In the genomic region with DNA sequence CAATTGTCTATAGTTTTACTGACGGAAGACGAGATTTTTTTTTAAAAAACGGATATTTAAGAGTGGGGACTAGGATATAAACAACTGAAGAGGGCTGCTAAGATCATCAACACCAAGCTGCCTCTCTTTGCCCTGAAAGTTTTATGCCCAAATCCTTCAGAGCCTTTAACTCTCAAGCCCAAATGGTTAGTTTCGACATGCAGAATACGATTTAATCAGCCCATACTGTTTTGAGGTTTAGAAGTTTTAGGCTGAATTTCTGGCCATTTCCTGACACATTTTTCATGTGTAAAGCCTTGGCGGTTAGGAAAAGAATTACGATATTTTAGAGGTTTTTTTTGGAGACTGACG, we compare ENCODE assay signal across 8 mouse cellular contexts. TPM values are rescaled to one million over a fixed set of nuclear protein-coding genes. Genes with fewer than 3 reads are reported as not detected.
A peak's percentile ranks its signal among the peaks of the same experiment; 100 is the strongest.
DNase-seq lines count a peak whose midpoint lies in the region; ATAC-seq and TF ChIP-seq lines count a peak whose summit lies in the region.

No protein-coding gene starts in this region.

- no peak overlapping the region for H3K9ac ChIP-seq in heart, embryonic 15.5 days
- peak overlapping the region; percentile 92; the same call in 1 of the 2 replicates for H3K9ac ChIP-seq in hindbrain, embryonic 13.5 days
- peak overlapping the region; percentile 20; the same call in 1 of the 2 replicates for H3K9ac ChIP-seq in midbrain, embryonic 11.5 days (ENCODE audit: low read length)

- peak overlapping the region; percentile 69 for H3K4me2 ChIP-seq in heart, embryonic 15.5 days
- peak overlapping the region; percentile 66 for H3K4me2 ChIP-seq in hindbrain, embryonic 13.5 days
- H3K4me2 ChIP-seq in midbrain, embryonic 11.5 days: peak overlapping the region; percentile 64

- no peak for DNase-seq in heart, adult 11 months
- DNase-seq in midbrain, embryonic 11.5 days (ENCODE audit: low spot score, missing footprints): no peak
- no peak for DNase-seq in frontal cortex, postnatal 14 days (ENCODE audit: low spot score in 2 of 2)
- DNase-seq in gastrocnemius, adult 18-20 months (ENCODE audit: low spot score): no peak
- no peak for DNase-seq in adrenal gland, postnatal 4 days (ENCODE audit: low spot score in 2 of 2)

- H3K9me3 ChIP-seq in heart, embryonic 15.5 days (replicated peaks): no peaks in the 10 kb centered on the region
- no peaks in the 10 kb centered on the region for H3K9me3 ChIP-seq in hindbrain, embryonic 13.5 days
- H3K9me3 ChIP-seq in midbrain, embryonic 11.5 days (ENCODE audit: control insufficient read depth, low read length): no peaks in the 10 kb centered on the region

- TF ChIP-seq CTCF in bone marrow macrophage, adult 2 months (IDR thresholded peaks at IDR 0.05; ENCODE audit: low read depth, low read length): no peak

- no peak for TF ChIP-seq POLR2A in bone marrow macrophage, adult 2 months (IDR thresholded peaks at IDR 0.05; ENCODE audit: borderline replicate concordance, low read depth, low read length)

- H3K27ac ChIP-seq in heart, embryonic 15.5 days: no peak overlapping the region
- H3K27ac ChIP-seq in bone marrow macrophage, adult 2 months (ENCODE audit: insufficient read depth, low read depth, low read length): 0 out of 2 replicates have a peak overlapping the region, but pooled peaks have one; percentile 23
- H3K27ac ChIP-seq in hindbrain, embryonic 13.5 days: no peak overlapping the region
- no peak overlapping the region for H3K27ac ChIP-seq in midbrain, embryonic 11.5 days (ENCODE audit: low read depth, low read length)

- no peaks in the 10 kb centered on the region for H3K27me3 ChIP-seq in heart, embryonic 15.5 days
- H3K27me3 ChIP-seq in hindbrain, embryonic 13.5 days: no peaks in the 10 kb centered on the region
- H3K27me3 ChIP-seq in midbrain, embryonic 11.5 days (ENCODE audit: control insufficient read depth, insufficient read depth, low read length): no peaks in the 10 kb centered on the region

- 49% methylated on average over 8 of the region's 8 CpGs for whole genome bisulfite sequencing in heart, embryonic 15.5 days
- 51% methylated on average over 8 of the region's 8 CpGs for WGBS in hindbrain, embryonic 13.5 days
- 47% methylated on average over 8 of the region's 8 CpGs for WGBS in midbrain, embryonic 11.5 days

- no peak for ATAC-seq in heart, embryonic 15.5 days (replicated peaks; ENCODE audit: insufficient number of reproducible peaks, insufficient read depth, low FRiP score, low read depth)
- ATAC-seq in hindbrain, embryonic 13.5 days (ENCODE audit: low FRiP score): no peak
- no peak for ATAC-seq in midbrain, embryonic 11.5 days (ENCODE audit: low FRiP score)

- H3K4me3 ChIP-seq in heart, embryonic 15.5 days: peak overlapping the region; percentile 76
- H3K4me3 ChIP-seq in bone marrow macrophage, adult 2 months (ENCODE audit: insufficient read depth, low read length): peak overlapping the region; percentile 100
- H3K4me3 ChIP-seq in hindbrain, embryonic 13.5 days: peak overlapping the region; percentile 97
- H3K4me3 ChIP-seq in midbrain, embryonic 11.5 days (ENCODE audit: low read depth, low read length): peak overlapping the region; percentile 95

- no peaks in the 10 kb centered on the region for H3K36me3 ChIP-seq in heart, embryonic 15.5 days
- H3K36me3 ChIP-seq in hindbrain, embryonic 13.5 days: no peaks in the 10 kb centered on the region
- H3K36me3 ChIP-seq in midbrain, embryonic 11.5 days (ENCODE audit: control insufficient read depth, insufficient read depth, low read length): no peaks in the 10 kb centered on the region; the same call in 1 of the 2 replicates

- peaks cover 23% of the 10 kb centered on the region for H3K4me1 ChIP-seq in heart, embryonic 15.5 days (replicated peaks)
- peaks cover 11% of the 10 kb centered on the region for H3K4me1 ChIP-seq in bone marrow macrophage, adult 2 months (ENCODE audit: control insufficient read depth, insufficient read depth, low read length)
- peaks cover 27% of the 10 kb centered on the region for H3K4me1 ChIP-seq in hindbrain, embryonic 13.5 days (replicated peaks)
- H3K4me1 ChIP-seq in midbrain, embryonic 11.5 days (ENCODE audit: control insufficient read depth, insufficient read depth, low read length): peaks cover 11% of the 10 kb centered on the region

RNA-seq across cellular contexts. Expression of a gene that starts 0.3 kb away (rescaled TPM):
- polyA plus RNA-seq in heart, embryonic 15.5 days (2015; fragmentation: Nextera tagmentation; extraction: Ambion mirVana): 27.8 and 31.2 TPM in 2 replicates
- 59.0 and 70.6 TPM in 2 replicates for polyA plus RNA-seq in bone marrow macrophage, adult 2 months (2012; ENCODE audit: insufficient read depth, insufficient read length, missing spikeins)
- polyA plus RNA-seq in hindbrain, embryonic 13.5 days (2015; fragmentation: Nextera tagmentation; extraction: Ambion mirVana): 51.1 and 52.7 TPM in 2 replicates
- 63.9 and 69.6 TPM in 2 replicates for polyA plus RNA-seq in midbrain, embryonic 11.5 days (2014; fragmentation: Nextera tagmentation; extraction: Ambion mirVana)
- total RNA-seq in gastrocnemius, adult 18-20 months (2021): 10 to 100 TPM; 12.1 to 12.4 TPM
- total RNA-seq in adrenal gland, postnatal 4 days (2021): 10 to 100 TPM; 66.2 to 66.3 TPM

RNA-seq across cellular contexts. Expression of a gene that starts 38.0 kb away (rescaled TPM):
- 404 and 579 TPM in 2 replicates for polyA plus RNA-seq in heart, embryonic 15.5 days (2015; fragmentation: Nextera tagmentation; extraction: Ambion mirVana)
- 62.2 and 74.3 TPM in 2 replicates for polyA plus RNA-seq in bone marrow macrophage, adult 2 months (2012; ENCODE audit: insufficient read depth, insufficient read length, missing spikeins)
- 506 and 524 TPM in 2 replicates for polyA plus RNA-seq in hindbrain, embryonic 13.5 days (2015; fragmentation: Nextera tagmentation; extraction: Ambion mirVana)
- 793 and 830 TPM in 2 replicates for polyA plus RNA-seq in midbrain, embryonic 11.5 days (2014; fragmentation: Nextera tagmentation; extraction: Ambion mirVana)
- 100 to 1,000 TPM; 188 to 207 TPM for total RNA-seq in gastrocnemius, adult 18-20 months (2021)
- total RNA-seq in adrenal gland, postnatal 4 days (2021): 100 to 1,000 TPM; 150 to 153 TPM

RNA-seq across cellular contexts. Expression of a gene that starts 39.6 kb away (rescaled TPM):
- 4.9 and 5.1 TPM in 2 replicates for polyA plus RNA-seq in heart, embryonic 15.5 days (2015; fragmentation: Nextera tagmentation; extraction: Ambion mirVana)
- 7.0 and 7.6 TPM in 2 replicates for polyA plus RNA-seq in bone marrow macrophage, adult 2 months (2012; ENCODE audit: insufficient read depth, insufficient read length, missing spikeins)
- 8.4 and 9.9 TPM in 2 replicates for polyA plus RNA-seq in hindbrain, embryonic 13.5 days (2015; fragmentation: Nextera tagmentation; extraction: Ambion mirVana)
- polyA plus RNA-seq in midbrain, embryonic 11.5 days (2014; fragmentation: Nextera tagmentation; extraction: Ambion mirVana): 9.5 and 11.3 TPM in 2 replicates
- 1 to 10 TPM; 1.4 to 1.9 TPM for total RNA-seq in gastrocnemius, adult 18-20 months (2021)
- total RNA-seq in adrenal gland, postnatal 4 days (2021): 10 to 100 TPM; 15.3 to 16.1 TPM
